In genomic region chr9:122274346-122274745, GRCm38 (mm10) we compare ENCODE assay signal across 19 mouse cellular contexts. TPM values are rescaled to one million over a fixed set of nuclear protein-coding genes. Genes with fewer than 3 reads are reported as not detected.
DNase-seq lines count a peak whose midpoint lies in the region; ATAC-seq and TF ChIP-seq lines count a peak whose summit lies in the region.
"Had no signal": no experiment of that assay in that cellular context is flagged by ENCODE, and none has a peak within 500 bp of the region (broad histone marks: within the 10 kb centered on the region; RNA-seq: fewer than 3 reads in every experiment).

No protein-coding gene starts in this region.

- H3K9me3 ChIP-seq in kidney, embryonic 15.5 days (replicated peaks): no peaks in the 10 kb centered on the region
- no peaks in the 10 kb centered on the region for H3K9me3 ChIP-seq in hindbrain, embryonic 14.5 days (ENCODE audit: control insufficient read depth, low read length)
- H3K9me3 ChIP-seq: embryonic facial prominence, embryonic 10.5 days; forebrain, embryonic 13.5 days; hindbrain, embryonic 12.5 days had no signal

- no peaks in the 10 kb centered on the region for H3K27me3 ChIP-seq in kidney, embryonic 15.5 days
- no peaks in the 10 kb centered on the region for H3K27me3 ChIP-seq in hindbrain, embryonic 14.5 days (ENCODE audit: control insufficient read depth, insufficient read depth, low read length)
- H3K27me3 ChIP-seq: forebrain, embryonic 13.5 days; hindbrain, embryonic 12.5 days had no signal

- H3K4me2 ChIP-seq in kidney, embryonic 15.5 days: no peak overlapping the region
- no peak overlapping the region for H3K4me2 ChIP-seq in hindbrain, embryonic 14.5 days (replicated peaks)
- H3K4me2 ChIP-seq: forebrain, embryonic 13.5 days; hindbrain, embryonic 12.5 days had no signal

- ATAC-seq in kidney, embryonic 15.5 days (replicated peaks; ENCODE audit: low FRiP score): no peak
- ATAC-seq in hindbrain, embryonic 14.5 days (ENCODE audit: low FRiP score): no peak
- ATAC-seq: forebrain, embryonic 13.5 days; forebrain, postnatal 0 days had no signal

- no peaks in the 10 kb centered on the region for H3K4me1 ChIP-seq in kidney, embryonic 15.5 days
- H3K4me1 ChIP-seq in hindbrain, embryonic 14.5 days (replicated peaks; ENCODE audit: control insufficient read depth, insufficient read depth, low read length): 0 out of 2 replicates have a peak, but pooled peaks cover under 1% of the 10 kb centered on the region
- H3K4me1 ChIP-seq: embryonic facial prominence, embryonic 10.5 days; hindbrain, embryonic 12.5 days had no signal

- DNase-seq in kidney, adult 11 months: peak; percentile 40
- no peak for DNase-seq in left cerebral cortex, adult 2 months (ENCODE audit: extremely low spot score in 1 of 2, low spot score in 2 of 2)
- no peak for DNase-seq in left cerebral cortex, adult 11 months (ENCODE audit: low spot score)
- DNase-seq in kidney, postnatal 10 days: peak; percentile 48
- peak; percentile 5 to 33 for DNase-seq in kidney, postnatal 4 days
- no peak for DNase-seq in lung, postnatal 25 days (ENCODE audit: low spot score)
- DNase-seq in hindbrain, embryonic 14.5 days (ENCODE audit: low spot score): no peak
- DNase-seq: adrenal gland, postnatal 10 days; cerebellum, adult 11-12 months; cerebellum, adult 9-11 months; forebrain, postnatal 0 days; gastrocnemius, adult 2 months; gastrocnemius, postnatal 25 days; heart, postnatal 10 days; heart, postnatal 4 days had no signal

- H3K36me3 ChIP-seq in kidney, embryonic 15.5 days: peaks cover 34% of the 10 kb centered on the region
- H3K36me3 ChIP-seq in hindbrain, embryonic 14.5 days (replicated peaks; ENCODE audit: control insufficient read depth, insufficient read depth): peaks cover 55% of the 10 kb centered on the region

- H3K9ac ChIP-seq in kidney, embryonic 15.5 days: no peak overlapping the region
- H3K9ac ChIP-seq in hindbrain, embryonic 14.5 days: no peak overlapping the region
- H3K9ac ChIP-seq: forebrain, embryonic 13.5 days; forebrain, postnatal 0 days; hindbrain, embryonic 12.5 days had no signal

- 49% methylated on average over 4 of the region's 4 CpGs for WGBS in kidney, embryonic 15.5 days
- WGBS in hindbrain, embryonic 14.5 days: 73% methylated on average over 4 of the region's 4 CpGs

- no peak overlapping the region for H3K4me3 ChIP-seq in kidney, embryonic 15.5 days (replicated peaks)
- no peak overlapping the region for H3K4me3 ChIP-seq in left cerebral cortex, adult 2 months
- H3K4me3 ChIP-seq in hindbrain, embryonic 14.5 days (replicated peaks; ENCODE audit: low read length): no peak overlapping the region
- H3K4me3 ChIP-seq: embryonic facial prominence, embryonic 10.5 days; forebrain, embryonic 13.5 days; gastrocnemius, adult 2 months; hindbrain, embryonic 12.5 days had no signal

- intact Hi-C loops in left cerebral cortex, adult 2 months (cut with DNase I): no loop called here

- no peak for TF ChIP-seq CTCF in left cerebral cortex, adult 2 months (IDR thresholded peaks at IDR 0.05)

- no peak overlapping the region for H3K27ac ChIP-seq in kidney, embryonic 15.5 days
- peak overlapping the region; percentile 50; the same call in 1 of the 2 replicates for H3K27ac ChIP-seq in left cerebral cortex, adult 2 months
- no peak overlapping the region for H3K27ac ChIP-seq in hindbrain, embryonic 14.5 days
- H3K27ac ChIP-seq: embryonic facial prominence, embryonic 10.5 days; forebrain, embryonic 13.5 days; gastrocnemius, adult 2 months; hindbrain, embryonic 12.5 days had no signal

RNA-seq across cellular contexts. Expression of gene Ano10, which starts 19.9 kb away (rescaled TPM):
- polyA plus RNA-seq in kidney, embryonic 15.5 days (2015; fragmentation: Nextera tagmentation; extraction: Ambion mirVana): 32.0 and 36.2 TPM in 2 replicates
- 10 to 100 TPM; 25.8 to 27.4 TPM for total RNA-seq in left cerebral cortex, adult 2 months (2021)
- 43.6 and 44.6 TPM in 2 replicates for polyA plus RNA-seq in hindbrain, embryonic 14.5 days (2014; fragmentation: Nextera tagmentation; extraction: Ambion mirVana)

Comparison
In these comparisons a context has a peak if more than half of its experiments do, and no peak if none do; other contexts are left out.
1. DNase-seq: peak in kidney, adult 11 months (single experiment), kidney, postnatal 10 days (single experiment) and kidney, postnatal 4 days (2 of 2); none in left cerebral cortex, adult 2 months (0 of 2), left cerebral cortex, adult 11 months (single experiment), lung, postnatal 25 days (single experiment) and hindbrain, embryonic 14.5 days (single experiment).